Mouse (Mus musculus) natural killer cell, adult 2 months (primary cell): Measurements from ENCODE around the gene Vps13d.

Experiments
- DNase-seq, 2 experiments: peaks; one replicate each; pipeline ENCODE4 v3.0.0; 2022; ENCODE audit warnings: low spot score in 2 of 2

The Vps13d gene

GRCm38 (mm10) chr4:144980110-144980509, 214.7 kb downstream of the Vps13d start:
- DNase-seq, result no peak

GRCm38 (mm10) chr4:144978039-144978438, 216.8 kb downstream of the Vps13d start:
- no peak for DNase-seq

- DNase-seq, result no peak
Observed at GRCm38 (mm10) chr4:144977057-144977456, 217.7 kb downstream of the Vps13d start.

- no peak for DNase-seq
Observed at GRCm38 (mm10) chr4:144975505-144975904, 219.3 kb downstream of the Vps13d start.

GRCm38 (mm10) chr4:144974458-144974857, 220.3 kb downstream of the Vps13d start:
- DNase-seq, result no peak

GRCm38 (mm10) chr4:144972948-144973720, 221.7 kb downstream of the Vps13d start:
- DNase-seq, result no peak

GRCm38 (mm10) chr4:144971048-144971447, 223.8 kb downstream of the Vps13d start:
- DNase-seq, result no peak

GRCm38 (mm10) chr4:144969030-144969429, 225.8 kb downstream of the Vps13d start:
- DNase-seq, result no peak

GRCm38 (mm10) chr4:144968371-144968770, 226.4 kb downstream of the Vps13d start:
- DNase-seq, result no peak

- no peak for DNase-seq
Observed at GRCm38 (mm10) chr4:144965255-144965654, 229.6 kb downstream of the Vps13d start.

- DNase-seq, result no peak
Observed at GRCm38 (mm10) chr4:144961696-144962095, 233.1 kb downstream of the Vps13d start.

GRCm38 (mm10) chr4:144961232-144961631, 233.6 kb downstream of the Vps13d start:
- no peak for DNase-seq

GRCm38 (mm10) chr4:144960188-144960904, 234.5 kb downstream of the Vps13d start:
- no peak for DNase-seq

- no peak for DNase-seq
Observed at GRCm38 (mm10) chr4:144957721-144958120, 237.1 kb downstream of the Vps13d start.

- no peak for DNase-seq
Observed at GRCm38 (mm10) chr4:144957186-144957585, 237.6 kb downstream of the Vps13d start.

- no peak for DNase-seq
Observed at GRCm38 (mm10) chr4:144956293-144956692, 238.5 kb downstream of the Vps13d start.

GRCm38 (mm10) chr4:144955863-144956262, 238.9 kb downstream of the Vps13d start:
- DNase-seq, result no peak

- DNase-seq, result no peak
Observed at GRCm38 (mm10) chr4:144953421-144953820, 241.4 kb downstream of the Vps13d start.

- no peak for DNase-seq
Observed at GRCm38 (mm10) chr4:144951859-144952258, 242.9 kb downstream of the Vps13d start.

GRCm38 (mm10) chr4:144950883-144951282, 243.9 kb downstream of the Vps13d start:
- no peak for DNase-seq

GRCm38 (mm10) chr4:144950327-144950711, 244.5 kb downstream of the Vps13d start:
- DNase-seq, result no peak

GRCm38 (mm10) chr4:144949441-144950326, 245.1 kb downstream of the Vps13d start:
- peak; percentile 51 to 59 for DNase-seq
